Mouse (Mus musculus): ENCODE results near the gene Trrap.

- no peak for TF ChIP-seq POLR2A (IDR thresholded peaks at IDR 0.05; ENCODE audit: low read depth, low read length)
- TF ChIP-seq USF2 (conservative IDR thresholded peaks at IDR 0.05; ENCODE audit: low read depth, low read length), result no peak
These were observed 32.6 kb upstream of the Trrap start for GRCm38 (mm10) chr5:144734949-144735348.
